Mouse (Mus musculus): ENCODE data around the gene C530025M09Rik. TPM values are rescaled to one million over a fixed set of nuclear protein-coding genes. Genes with fewer than 3 reads are reported as not detected.

The C530025M09Rik gene
- polyA plus RNA-seq, 1 experiment from 2014 or later, result not detected

- Histone ChIP-seq H3K4me3 (ENCODE audit: low read depth, low read length) (no peak overlapping the region), H3K4me1 (ENCODE audit: control insufficient read depth, low read depth, low read length) (no peaks in the 10 kb centered on the region), H3K27me3 (ENCODE audit: control insufficient read depth, insufficient read depth, low read depth, low read length) (no peaks in the 10 kb centered on the region), H3K27ac (ENCODE audit: low read length) (no peak overlapping the region), H3K9ac (ENCODE audit: low read depth, low read length) (no peak overlapping the region), H3K36me3 (ENCODE audit: control insufficient read depth, insufficient read depth) (no peaks in the 10 kb centered on the region), H3K4me2 (ENCODE audit: low read depth, low read length) (no peak overlapping the region), H3K9me3 (replicated peaks; ENCODE audit: control insufficient read depth, low read length) (no peaks in the 10 kb centered on the region)
- 54% methylated on average over 2 of the region's 2 CpGs for WGBS (ENCODE audit: insufficient replicate concordance)
- no peak for ATAC-seq (ENCODE audit: low read depth)
Measured at GRCm38 (mm10) chr2:149839666-149840065, 8.7 kb upstream of the C530025M09Rik start.

- Histone ChIP-seq H3K9me3 (replicated peaks; ENCODE audit: control insufficient read depth, low read length) (no peaks in the 10 kb centered on the region), H3K4me2 (ENCODE audit: low read depth, low read length) (no peak overlapping the region), H3K27ac (ENCODE audit: low read length) (no peak overlapping the region), H3K27me3 (ENCODE audit: control insufficient read depth, insufficient read depth, low read depth, low read length) (peaks cover 11% of the 10 kb centered on the region), H3K4me1 (ENCODE audit: control insufficient read depth, low read depth, low read length) (no peaks in the 10 kb centered on the region), H3K4me3 (ENCODE audit: low read depth, low read length) (no peak overlapping the region), H3K9ac (ENCODE audit: low read depth, low read length) (no peak overlapping the region), H3K36me3 (ENCODE audit: control insufficient read depth, insufficient read depth) (no peaks in the 10 kb centered on the region)
- no peak for ATAC-seq (ENCODE audit: low read depth)
- 28% methylated on average over 2 of the region's 2 CpGs for WGBS (ENCODE audit: insufficient replicate concordance)
Measured at GRCm38 (mm10) chr2:149836471-149837135, 5.6 kb upstream of the C530025M09Rik start.

- Histone ChIP-seq H3K4me2 (ENCODE audit: low read depth, low read length) (no peak overlapping the region), H3K4me1 (ENCODE audit: control insufficient read depth, low read depth, low read length) (no peaks in the 10 kb centered on the region), H3K27ac (ENCODE audit: low read length) (no peak overlapping the region), H3K9ac (ENCODE audit: low read depth, low read length) (no peak overlapping the region), H3K9me3 (replicated peaks; ENCODE audit: control insufficient read depth, low read length) (no peaks in the 10 kb centered on the region), H3K27me3 (ENCODE audit: control insufficient read depth, insufficient read depth, low read depth, low read length) (peaks cover 26% of the 10 kb centered on the region), H3K4me3 (ENCODE audit: low read depth, low read length) (no peak overlapping the region), H3K36me3 (ENCODE audit: control insufficient read depth, insufficient read depth) (no peaks in the 10 kb centered on the region)
- no peak for ATAC-seq (ENCODE audit: low read depth)
- WGBS (ENCODE audit: insufficient replicate concordance), result 65% methylated on average over 1 of the region's 1 CpGs
Measured at GRCm38 (mm10) chr2:149835091-149835490, 4.1 kb upstream of the C530025M09Rik start.

GRCm38 (mm10) chr2:149832301-149832700 lies 1.3 kb upstream of the C530025M09Rik start:
- H3K36me3 ChIP-seq (ENCODE audit: control insufficient read depth, insufficient read depth), result no peaks in the 10 kb centered on the region
- H3K9me3 ChIP-seq (replicated peaks; ENCODE audit: control insufficient read depth, low read length), result no peaks in the 10 kb centered on the region
- H3K27me3 ChIP-seq (ENCODE audit: control insufficient read depth, insufficient read depth, low read depth, low read length), result peaks cover 33% of the 10 kb centered on the region
- no peak for ATAC-seq (ENCODE audit: low read depth)
- H3K9ac ChIP-seq (ENCODE audit: low read depth, low read length), result no peak overlapping the region
- no peak overlapping the region for H3K27ac ChIP-seq (ENCODE audit: low read length)
- H3K4me2 ChIP-seq (ENCODE audit: low read depth, low read length), result no peak overlapping the region
- WGBS (ENCODE audit: insufficient replicate concordance), result 7% methylated on average over 5 of the region's 5 CpGs
- H3K4me3 ChIP-seq (ENCODE audit: low read depth, low read length), result no peak overlapping the region
- no peaks in the 10 kb centered on the region for H3K4me1 ChIP-seq (ENCODE audit: control insufficient read depth, low read depth, low read length)

- H3K27ac ChIP-seq (ENCODE audit: low read length), result no peak overlapping the region
- WGBS (ENCODE audit: insufficient replicate concordance), result 2% methylated on average over 29 of the region's 29 CpGs
- no peaks in the 10 kb centered on the region for H3K36me3 ChIP-seq (ENCODE audit: control insufficient read depth, insufficient read depth)
- no peak overlapping the region for H3K4me3 ChIP-seq (ENCODE audit: low read depth, low read length)
- no peak overlapping the region for H3K9ac ChIP-seq (ENCODE audit: low read depth, low read length)
- H3K4me2 ChIP-seq (ENCODE audit: low read depth, low read length), result peak overlapping the region; percentile 6; the same call in 1 of the 2 replicates
- H3K4me1 ChIP-seq (ENCODE audit: control insufficient read depth, low read depth, low read length), result no peaks in the 10 kb centered on the region
- H3K27me3 ChIP-seq (ENCODE audit: control insufficient read depth, insufficient read depth, low read depth, low read length), result peaks cover 33% of the 10 kb centered on the region
- ATAC-seq (ENCODE audit: low read depth), result no peak
- no peaks in the 10 kb centered on the region for H3K9me3 ChIP-seq (replicated peaks; ENCODE audit: control insufficient read depth, low read length)
Measured at GRCm38 (mm10) chr2:149831459-149832245, 639 bp upstream of the C530025M09Rik start.

- H3K9me3 ChIP-seq (replicated peaks; ENCODE audit: control insufficient read depth, low read length), result no peaks in the 10 kb centered on the region
- H3K4me3 ChIP-seq (ENCODE audit: low read depth, low read length), result no peak overlapping the region
- H3K4me2 ChIP-seq (ENCODE audit: low read depth, low read length), result no peak overlapping the region
- no peaks in the 10 kb centered on the region for H3K36me3 ChIP-seq (ENCODE audit: control insufficient read depth, insufficient read depth)
- H3K27ac ChIP-seq (ENCODE audit: low read length), result no peak overlapping the region
- H3K27me3 ChIP-seq (ENCODE audit: control insufficient read depth, insufficient read depth, low read depth, low read length), result peaks cover 33% of the 10 kb centered on the region
- 2% methylated on average over 26 of the region's 26 CpGs for WGBS (ENCODE audit: insufficient replicate concordance)
- no peak for ATAC-seq (ENCODE audit: low read depth)
- no peaks in the 10 kb centered on the region for H3K4me1 ChIP-seq (ENCODE audit: control insufficient read depth, low read depth, low read length)
- no peak overlapping the region for H3K9ac ChIP-seq (ENCODE audit: low read depth, low read length)
Measured at GRCm38 (mm10) chr2:149829955-149830535, 968 bp downstream of the C530025M09Rik start.

GRCm38 (mm10) chr2:149828911-149829310 lies 2.1 kb downstream of the C530025M09Rik start, which contains the start of gene Syndig1:
Gene Syndig1 (plus strand): TSS chr2:149829211.
- no peaks in the 10 kb centered on the region for H3K4me1 ChIP-seq (ENCODE audit: control insufficient read depth, low read depth, low read length)
- H3K27ac ChIP-seq (ENCODE audit: low read length), result no peak within 1 kb of the TSS
- H3K4me3 ChIP-seq (ENCODE audit: low read depth, low read length), result no peak within 1 kb of the TSS
- WGBS (ENCODE audit: insufficient replicate concordance), result 36% methylated on average over 2 of the region's 2 CpGs
- ATAC-seq (ENCODE audit: low read depth), result no peak
- H3K9me3 ChIP-seq (replicated peaks; ENCODE audit: control insufficient read depth, low read length), result no peaks in the 10 kb centered on the region
- H3K4me2 ChIP-seq (ENCODE audit: low read depth, low read length), result no peak within 1 kb of the TSS
- H3K36me3 ChIP-seq (ENCODE audit: control insufficient read depth, insufficient read depth), result no peaks in the 10 kb centered on the region
- H3K27me3 ChIP-seq (ENCODE audit: control insufficient read depth, insufficient read depth, low read depth, low read length), result peaks cover 33% of the 10 kb centered on the region
- no peak within 1 kb of the TSS for H3K9ac ChIP-seq (ENCODE audit: low read depth, low read length)

- no peak overlapping the region for H3K4me2 ChIP-seq (ENCODE audit: low read depth, low read length)
- no peak overlapping the region for H3K27ac ChIP-seq (ENCODE audit: low read length)
- no peaks in the 10 kb centered on the region for H3K4me1 ChIP-seq (ENCODE audit: control insufficient read depth, low read depth, low read length)
- 13% methylated on average over 2 of the region's 2 CpGs for WGBS (ENCODE audit: insufficient replicate concordance)
- H3K27me3 ChIP-seq (ENCODE audit: control insufficient read depth, insufficient read depth, low read depth, low read length), result no peaks in the 10 kb centered on the region
- no peak overlapping the region for H3K9ac ChIP-seq (ENCODE audit: low read depth, low read length)
- no peak for ATAC-seq (ENCODE audit: low read depth)
- H3K4me3 ChIP-seq (ENCODE audit: low read depth, low read length), result no peak overlapping the region
- H3K36me3 ChIP-seq (ENCODE audit: control insufficient read depth, insufficient read depth), result no peaks in the 10 kb centered on the region
- H3K9me3 ChIP-seq (replicated peaks; ENCODE audit: control insufficient read depth, low read length), result no peaks in the 10 kb centered on the region
Measured at GRCm38 (mm10) chr2:149820201-149820600, 10.8 kb downstream of the C530025M09Rik start.

GRCm38 (mm10) chr2:149819751-149820150 lies 11.3 kb downstream of the C530025M09Rik start:
- H3K4me2 ChIP-seq (ENCODE audit: low read depth, low read length), result no peak overlapping the region
- H3K4me1 ChIP-seq (ENCODE audit: control insufficient read depth, low read depth, low read length), result no peaks in the 10 kb centered on the region
- no peaks in the 10 kb centered on the region for H3K36me3 ChIP-seq (ENCODE audit: control insufficient read depth, insufficient read depth)
- no peak overlapping the region for H3K9ac ChIP-seq (ENCODE audit: low read depth, low read length)
- H3K27ac ChIP-seq (ENCODE audit: low read length), result no peak overlapping the region
- 59% methylated on average over 3 of the region's 3 CpGs for WGBS (ENCODE audit: insufficient replicate concordance)
- H3K9me3 ChIP-seq (replicated peaks; ENCODE audit: control insufficient read depth, low read length), result no peaks in the 10 kb centered on the region
- no peaks in the 10 kb centered on the region for H3K27me3 ChIP-seq (ENCODE audit: control insufficient read depth, insufficient read depth, low read depth, low read length)
- no peak overlapping the region for H3K4me3 ChIP-seq (ENCODE audit: low read depth, low read length)
- no peak for ATAC-seq (ENCODE audit: low read depth)
